Mouse (Mus musculus) CH12.LX (cell line): Measurements from ENCODE around the gene Itgav. TPM values are rescaled to one million over a fixed set of nuclear protein-coding genes. Genes with fewer than 3 reads are reported as not detected.

Source experiments
- DNase-seq: peaks from one replicate; pipeline ENCODE4 v3.0.0-alpha.2; 2013; ENCODE audit errors: extremely low read depth
- H3K27ac ChIP-seq: 2 replicates; pipeline ENCODE4 v1.5.1; 2012; ENCODE audit warnings: low read depth, mild to moderate bottlenecking, control low read depth, moderate library complexity; ENCODE audit not compliant: insufficient read depth
- H3K27me3 ChIP-seq: replicated peaks from 2 replicates; pipeline ENCODE3; 2012; ENCODE audit warnings: inconsistent platforms
- H3K36me3 ChIP-seq, 2 experiments: replicated peaks in 1 of 2; 2 replicates each; pipeline versions ENCODE3 to v1.6.1; 2012; ENCODE audit warnings: inconsistent platforms in 1 of 2, low read length in 1 of 2, mild to moderate bottlenecking in 1 of 2, mixed read lengths in 1 of 2, moderate library complexity in 1 of 2; ENCODE audit not compliant: control insufficient read depth in 1 of 2, insufficient read depth in 1 of 2
- H3K4me1 ChIP-seq, 2 experiments: 2 replicates each; pipeline ENCODE4 v1.6.1; 2012; ENCODE audit warnings: inconsistent platforms in 1 of 2, moderate library complexity in 1 of 2; ENCODE audit not compliant: insufficient read depth in 2 of 2, control insufficient read depth in 1 of 2
- H3K4me2 ChIP-seq: 2 replicates; pipeline ENCODE4 v1.6.1; 2012; ENCODE audit warnings: low read depth, mild to moderate bottlenecking, control low read depth; ENCODE audit not compliant: poor library complexity, insufficient read depth, severe bottlenecking
- H3K4me3 ChIP-seq, 3 experiments: fragments of 150-350 bp in 1 of 3; sonication (generic) in 1 of 3; replicated peaks in 1 of 3; 2 replicates each; pipeline versions ENCODE3 to v1.5.1; 2011 to 2012; ENCODE audit warnings: low read depth in 2 of 3, low read length in 2 of 3, mild to moderate bottlenecking in 2 of 3, moderate library complexity in 2 of 3, control low read depth in 1 of 3, improper control_type of control experiment in 1 of 3, inconsistent platforms in 1 of 3, mixed read lengths in 1 of 3; ENCODE audit not compliant: poor library complexity in 1 of 3
- H3K79me2 ChIP-seq: replicated peaks from 2 replicates; pipeline ENCODE4 v1.6.1; 2012; ENCODE audit warnings: mild to moderate bottlenecking, moderate library complexity; ENCODE audit not compliant: control insufficient read depth, poor library complexity, insufficient read depth, severe bottlenecking; ENCODE audit errors: extremely low read depth
- H3K9ac ChIP-seq: 2 replicates; pipeline ENCODE4 v1.6.1; 2012; ENCODE audit warnings: low read depth, mild to moderate bottlenecking, control low read depth, moderate library complexity; ENCODE audit not compliant: insufficient read depth
- H3K9me3 ChIP-seq: replicated peaks from 2 replicates; pipeline ENCODE3; 2012; ENCODE audit warnings: low read length, inconsistent platforms, mixed read lengths
- BHLHE40 ChIP-seq: IDR thresholded peaks from 2 replicates; pipeline ENCODE4 v1.6.1; 2011; ENCODE audit warnings: mild to moderate bottlenecking, low read depth, low read length, improper control_type of control experiment
- CHD1 ChIP-seq: IDR thresholded peaks from 2 replicates; pipeline ENCODE4 v1.6.1; 2012; ENCODE audit warnings: low read depth, low read length, improper control_type of control experiment, inconsistent platforms
- CHD2 ChIP-seq: IDR thresholded peaks from 2 replicates; pipeline ENCODE4 v1.6.1; 2011; ENCODE audit warnings: low read length, improper control_type of control experiment
- E2F4 ChIP-seq: IDR thresholded peaks from 2 replicates; pipeline ENCODE4 v1.6.1; 2011; ENCODE audit warnings: low read depth, low read length, improper control_type of control experiment; ENCODE audit not compliant: insufficient replicate concordance
- ELF1 ChIP-seq: IDR thresholded peaks from 2 replicates; pipeline ENCODE4 v1.6.1; 2014; ENCODE audit warnings: low read depth, mild to moderate bottlenecking, inconsistent platforms, low read length, improper control_type of control experiment
- EP300 ChIP-seq: IDR thresholded peaks from 2 replicates; pipeline ENCODE4 v1.6.1; 2011; ENCODE audit warnings: low read length, improper control_type of control experiment
- ETS1 ChIP-seq: conservative IDR thresholded peaks from 2 replicates; pipeline ENCODE4 v1.6.1; 2012; ENCODE audit warnings: low read depth, mild to moderate bottlenecking, inconsistent platforms, low read length, improper control_type of control experiment, moderate library complexity
- HCFC1 ChIP-seq: IDR thresholded peaks from 2 replicates; pipeline ENCODE4 v1.6.1; 2012; ENCODE audit warnings: low read depth, mild to moderate bottlenecking, inconsistent platforms, low read length, improper control_type of control experiment
- IRF4 ChIP-seq: IDR thresholded peaks from 2 replicates; pipeline ENCODE4 v1.6.1; 2014; ENCODE audit warnings: low read depth, mild to moderate bottlenecking, inconsistent platforms, low read length, improper control_type of control experiment
- JUN ChIP-seq: IDR thresholded peaks from 2 replicates; pipeline ENCODE4 v1.6.1; 2011; ENCODE audit warnings: low read depth, mild to moderate bottlenecking, low read length, improper control_type of control experiment, moderate library complexity; ENCODE audit not compliant: insufficient read depth
- MAFK ChIP-seq: IDR thresholded peaks from 2 replicates; pipeline ENCODE4 v1.6.1; 2011; ENCODE audit warnings: low read length, improper control_type of control experiment; ENCODE audit not compliant: insufficient replicate concordance
- MAX ChIP-seq: IDR thresholded peaks from 2 replicates; pipeline ENCODE4 v1.6.1; 2011; ENCODE audit warnings: low read length, improper control_type of control experiment
- MXI1 ChIP-seq: IDR thresholded peaks from 2 replicates; pipeline ENCODE4 v1.6.1; 2011; ENCODE audit warnings: mild to moderate bottlenecking, low read depth, low read length, improper control_type of control experiment
- NRF1 ChIP-seq: IDR thresholded peaks from 2 replicates; pipeline ENCODE4 v1.6.1; 2014; ENCODE audit warnings: low read depth, mild to moderate bottlenecking, inconsistent platforms, low read length, improper control_type of control experiment, moderate library complexity
- PAX5 ChIP-seq: IDR thresholded peaks from 2 replicates; pipeline ENCODE4 v1.6.1; 2012; ENCODE audit warnings: low read length, inconsistent platforms, mixed read lengths
- USF1 ChIP-seq: IDR thresholded peaks from 2 replicates; pipeline ENCODE4 v1.6.1; 2014; ENCODE audit warnings: low read depth, mild to moderate bottlenecking, inconsistent platforms, low read length, improper control_type of control experiment
- ZNF384 ChIP-seq: IDR thresholded peaks from 2 replicates; pipeline ENCODE4 v1.6.1; 2012; ENCODE audit warnings: low read depth, low read length, improper control_type of control experiment, inconsistent platforms
- dilution Hi-C: fragments of 300-500 bp; cut with MboI; formaldehyde crosslinking; loops from 2 replicates; pipeline ENCODE4 v1.14.3; 2020; ENCODE audit warnings: low sequenced_read_pairs; ENCODE audit not compliant: extremely low pct_unique_long_range_greater_than_20kb, extremely low pct_ligation_motif_present
- in situ Hi-C: fragments of 300-500 bp; cut with MboI; formaldehyde crosslinking; loops from 3 replicates; pipeline ENCODE4 v1.14.3; 2019; ENCODE audit warnings: low sequenced_read_pairs, low pct_ligation_motif_present, low pct_unique_long_range_greater_than_20kb, mixed read lengths
- polyA plus RNA-seq: library from polyadenylated mRNA; unstranded; fragments of >175 nt; gene quantifications from 2 replicates; pipeline ENCODE4 v1.2.1, GENCODE M21; 2012; ENCODE audit warnings: low read depth; ENCODE audit not compliant: insufficient read length
- total RNA-seq, 2 experiments: library from RNA; depleted of rRNA; stranded (reverse); fragments of 300-350 nt in 1 of 2; fragments of >200 nt in 1 of 2; gene quantifications; 2 replicates each; pipeline ENCODE4 v1.2.3; 2012 to 2014

Itgav gene
- total and polyA plus RNA-seq, 3 experiments: 16.2 to 28.2 (median 25.5) TPM

DNA sequence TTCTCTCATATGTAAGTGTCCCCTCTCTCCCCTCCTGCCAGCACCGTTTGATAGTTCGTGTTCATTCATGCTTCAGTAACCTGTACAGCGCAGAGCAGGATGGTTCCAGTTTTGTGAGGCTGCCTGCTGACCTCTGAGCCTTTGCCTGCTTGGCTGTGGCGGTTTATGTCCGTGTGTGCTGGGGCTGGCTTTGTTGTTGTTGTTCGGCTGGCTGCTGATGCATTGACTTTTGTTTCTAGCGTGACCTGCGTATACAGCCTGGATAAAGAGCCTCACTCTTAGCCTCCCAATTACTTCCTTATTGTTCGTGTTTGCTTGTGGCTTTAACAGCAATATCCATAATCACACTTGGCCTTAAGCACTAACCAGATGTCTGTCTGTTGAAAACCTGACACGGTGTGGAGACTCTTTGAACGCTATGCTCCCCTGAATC, 35.0 kb downstream of the Itgav start:
- H3K36me3 ChIP-seq: peaks cover 17 to 61% of the 10 kb centered on the region in 2 experiments
- DNase-seq: no peak
- dilution Hi-C loops: no loop called here
- no peak overlapping the region for H3K9ac ChIP-seq
- peaks cover 6 to 46% of the 10 kb centered on the region in 2 experiments for H3K4me1 ChIP-seq
- H3K9me3 ChIP-seq: no peaks in the 10 kb centered on the region
- H3K4me3 ChIP-seq: no peak overlapping the region
- H3K27ac ChIP-seq: no peak overlapping the region
- H3K79me2 ChIP-seq: no peaks in the 10 kb centered on the region
- no peak overlapping the region for H3K4me2 ChIP-seq
- TF ChIP-seq EP300: no peak
- TF ChIP-seq PAX5: no peak
- no peak for TF ChIP-seq E2F4
- TF ChIP-seq MXI1: no peak
- no peak for TF ChIP-seq CHD2
- no peak for TF ChIP-seq MAFK
- TF ChIP-seq IRF4: no peak
- no peak for TF ChIP-seq MAX
- no peak for TF ChIP-seq BHLHE40
- TF ChIP-seq ETS1: no peak
- no peak for TF ChIP-seq NRF1
- TF ChIP-seq ELF1: no peak
- TF ChIP-seq HCFC1: no peak
- no peak for TF ChIP-seq USF1
- TF ChIP-seq CHD1: no peak
- H3K27me3 ChIP-seq: no peaks in the 10 kb centered on the region
- in situ Hi-C loops: no loop called here

DNA sequence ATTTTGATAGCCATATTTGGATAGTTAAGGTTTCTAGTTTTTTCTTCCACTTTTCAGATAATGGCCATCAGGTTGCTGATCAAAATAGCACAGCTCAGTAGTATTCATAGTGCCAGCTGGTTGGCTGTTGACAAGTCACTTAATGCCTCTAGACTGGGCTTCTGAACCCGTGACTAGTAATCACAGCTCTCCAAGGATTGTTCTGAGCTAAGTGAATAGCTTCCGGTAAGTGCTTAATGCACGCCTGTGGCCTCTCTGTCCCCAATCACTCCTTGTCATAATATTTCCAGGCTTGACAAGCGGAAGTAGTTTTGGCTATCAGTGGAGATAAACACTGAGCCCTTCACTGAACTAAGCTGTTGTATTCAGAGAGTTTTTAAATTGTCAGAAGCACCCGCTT, 35.5 kb downstream of the Itgav start:
- Histone ChIP-seq H3K4me3 (no peak overlapping the region), H3K27ac (no peak overlapping the region), H3K27me3 (no peaks in the 10 kb centered on the region), H3K4me1 (peaks cover 5 to 46% of the 10 kb centered on the region in 2 experiments), H3K9ac (no peak overlapping the region), H3K4me2 (no peak overlapping the region), H3K79me2 (no peaks in the 10 kb centered on the region), H3K36me3 (peaks cover 17 to 62% of the 10 kb centered on the region in 2 experiments), H3K9me3 (no peaks in the 10 kb centered on the region)
- no peak for DNase-seq
- TF ChIP-seq JUN (no peak), ZNF384 (no peak)
- dilution Hi-C loops (no loop called here), in situ Hi-C loops (no loop called here)
